Mouse (Mus musculus): ENCODE data around the gene Rnf130. TPM values are rescaled to one million over a fixed set of nuclear protein-coding genes. Genes with fewer than 3 reads are reported as not detected.

Gene Rnf130
- total RNA-seq, 2 experiments from 2014 or later, result 104 to 105 TPM

- DNase-seq (ENCODE audit: low spot score in 2 of 2), result no peak
- intact Hi-C loops (cut with DNase I), result no loop called here
These were observed 6.3 kb upstream of the Rnf130 start for GRCm38 (mm10) chr11:50018848-50019247.

- DNase-seq (ENCODE audit: low spot score in 2 of 2), result no peak
- intact Hi-C loops (cut with DNase I), result no loop called here
These were observed 3.1 kb upstream of the Rnf130 start for GRCm38 (mm10) chr11:50022085-50022484.

- no peak for DNase-seq (ENCODE audit: low spot score in 2 of 2)
- intact Hi-C loops (cut with DNase I), result no loop called here
These were observed 707 bp upstream of the Rnf130 start for GRCm38 (mm10) chr11:50024445-50024832.

GRCm38 (mm10) chr11:50025721-50026520 lies 775 bp downstream of the Rnf130 start:
- DNase-seq (ENCODE audit: low spot score in 2 of 2), result no peak
- intact Hi-C loops (cut with DNase I), result loop anchor here (5.0 kb wide), 3 partner anchors 61 to 106 kb away; partner anchors contain the start of gene Tbc1d9b

GRCm38 (mm10) chr11:50026521-50027090 lies 1.5 kb downstream of the Rnf130 start:
- intact Hi-C loops (cut with DNase I), result loop anchor here (5.0 kb wide), 3 partner anchors 61 to 106 kb away; partner anchors contain the start of gene Tbc1d9b

GRCm38 (mm10) chr11:50028416-50028815 lies 3.3 kb downstream of the Rnf130 start:
- intact Hi-C loops (cut with DNase I), result loop anchor here (5.0 kb wide), 3 partner anchors 59 to 104 kb away; partner anchors contain the start of gene Tbc1d9b
- no peak for DNase-seq (ENCODE audit: low spot score in 2 of 2)

More at GRCm38 (mm10) chr11:50026521-50027090, 1.5 kb downstream of the Rnf130 start:
- no peak for DNase-seq (ENCODE audit: low spot score in 2 of 2)

- no peak for DNase-seq (ENCODE audit: low spot score in 2 of 2)
- intact Hi-C loops (cut with DNase I), result no loop called here
These were observed 9.0 kb downstream of the Rnf130 start for GRCm38 (mm10) chr11:50034155-50034554.

GRCm38 (mm10) chr11:50035726-50036125 lies 10.6 kb downstream of the Rnf130 start:
- intact Hi-C loops (cut with DNase I), result no loop called here
- no peak for DNase-seq (ENCODE audit: low spot score in 2 of 2)

GRCm38 (mm10) chr11:50036781-50037460 lies 11.8 kb downstream of the Rnf130 start:
- intact Hi-C loops (cut with DNase I), result no loop called here
- DNase-seq (ENCODE audit: low spot score in 2 of 2), result no peak

- intact Hi-C loops (cut with DNase I), result no loop called here
- DNase-seq (ENCODE audit: low spot score in 2 of 2), result no peak
These were observed 13.6 kb downstream of the Rnf130 start for GRCm38 (mm10) chr11:50038757-50039156.

GRCm38 (mm10) chr11:50041148-50041547 lies 16.0 kb downstream of the Rnf130 start:
- DNase-seq (ENCODE audit: low spot score in 2 of 2), result no peak
- intact Hi-C loops (cut with DNase I), result no loop called here

GRCm38 (mm10) chr11:50042345-50042997 lies 17.3 kb downstream of the Rnf130 start:
- intact Hi-C loops (cut with DNase I), result no loop called here
- DNase-seq (ENCODE audit: low spot score in 2 of 2), result no peak

GRCm38 (mm10) chr11:50044454-50044853 lies 19.3 kb downstream of the Rnf130 start:
- DNase-seq (ENCODE audit: low spot score in 2 of 2), result no peak
- intact Hi-C loops (cut with DNase I), result no loop called here

GRCm38 (mm10) chr11:50047610-50048009 lies 22.5 kb downstream of the Rnf130 start:
- no peak for DNase-seq (ENCODE audit: low spot score in 2 of 2)
- intact Hi-C loops (cut with DNase I), result loop anchor here (5.0 kb wide), 1 partner anchor 40 kb away; no protein-coding TSS in a partner anchor

GRCm38 (mm10) chr11:50048115-50048514 lies 23.0 kb downstream of the Rnf130 start:
- DNase-seq (ENCODE audit: low spot score in 2 of 2), result no peak
- intact Hi-C loops (cut with DNase I), result loop anchor here (5.0 kb wide), 1 partner anchor 39 kb away; no protein-coding TSS in a partner anchor

GRCm38 (mm10) chr11:50050392-50050791 lies 25.2 kb downstream of the Rnf130 start:
- no peak for DNase-seq (ENCODE audit: low spot score in 2 of 2)
- intact Hi-C loops (cut with DNase I), result no loop called here

- intact Hi-C loops (cut with DNase I), result no loop called here
These were observed 32.6 kb downstream of the Rnf130 start for GRCm38 (mm10) chr11:50057713-50058112.

GRCm38 (mm10) chr11:50058277-50058676 lies 33.1 kb downstream of the Rnf130 start:
- intact Hi-C loops (cut with DNase I), result no loop called here
- no peak for DNase-seq (ENCODE audit: low spot score in 2 of 2)

More at GRCm38 (mm10) chr11:50057713-50058112, 32.6 kb downstream of the Rnf130 start:
- DNase-seq (ENCODE audit: low spot score in 2 of 2), result no peak

GRCm38 (mm10) chr11:50059045-50059444 lies 33.9 kb downstream of the Rnf130 start:
- no peak for DNase-seq (ENCODE audit: low spot score in 2 of 2)
- intact Hi-C loops (cut with DNase I), result no loop called here

- no peak for DNase-seq (ENCODE audit: low spot score in 2 of 2)
- intact Hi-C loops (cut with DNase I), result no loop called here
These were observed 37.0 kb downstream of the Rnf130 start for GRCm38 (mm10) chr11:50062116-50062515.

Measured in left cerebral cortex, postnatal 36 days (tissue).